Mouse (Mus musculus) lung, postnatal 10 days (tissue): ENCODE measurements around the gene Slc9a3r2.

Experiments
- DNase-seq: peaks from one replicate; pipeline ENCODE4 v3.0.0; 2021

Slc9a3r2 gene

DNA sequence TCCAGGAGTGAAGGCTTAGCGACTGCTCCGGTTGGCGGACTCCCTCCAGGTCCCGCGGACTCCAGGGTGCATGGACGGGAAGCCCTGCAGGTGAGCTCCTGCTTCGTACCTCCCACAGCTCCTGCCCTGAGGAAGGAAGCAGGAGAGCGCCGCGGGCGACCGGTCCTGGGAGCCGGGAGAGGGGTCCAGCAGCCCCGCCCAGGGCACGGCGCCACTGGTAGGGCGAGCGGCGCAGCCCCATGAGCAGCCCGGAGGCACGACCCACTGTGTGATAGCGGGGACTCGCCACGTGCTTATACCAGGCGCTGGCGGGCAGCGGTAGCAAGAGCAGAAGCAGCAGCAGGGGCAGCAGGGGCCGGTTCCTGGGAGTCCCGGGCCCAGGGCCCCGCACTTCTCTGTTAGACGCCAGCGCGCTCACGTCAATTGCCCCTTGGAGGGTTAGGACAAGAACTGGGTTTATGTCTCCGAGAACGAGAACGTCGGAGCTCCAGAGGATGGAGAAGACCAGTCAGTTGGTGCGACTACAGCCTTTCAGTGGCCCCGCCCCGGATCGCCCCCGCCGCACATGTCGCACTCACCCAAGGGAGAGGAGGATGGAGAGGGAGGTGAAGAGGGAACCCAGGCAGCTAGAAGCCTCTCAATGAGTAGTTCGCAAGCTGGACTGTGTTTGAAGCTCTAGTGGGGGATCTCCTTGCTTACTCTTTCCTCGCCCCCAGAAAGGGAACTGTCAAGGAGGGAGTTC is 8.1 kb upstream of the Slc9a3r2 start, which contains the start of gene Npw:
TSS of gene Npw (minus strand) at position 441 of the 742 bp plus-strand sequence.
- DNase-seq, result peak; percentile 43

DNA sequence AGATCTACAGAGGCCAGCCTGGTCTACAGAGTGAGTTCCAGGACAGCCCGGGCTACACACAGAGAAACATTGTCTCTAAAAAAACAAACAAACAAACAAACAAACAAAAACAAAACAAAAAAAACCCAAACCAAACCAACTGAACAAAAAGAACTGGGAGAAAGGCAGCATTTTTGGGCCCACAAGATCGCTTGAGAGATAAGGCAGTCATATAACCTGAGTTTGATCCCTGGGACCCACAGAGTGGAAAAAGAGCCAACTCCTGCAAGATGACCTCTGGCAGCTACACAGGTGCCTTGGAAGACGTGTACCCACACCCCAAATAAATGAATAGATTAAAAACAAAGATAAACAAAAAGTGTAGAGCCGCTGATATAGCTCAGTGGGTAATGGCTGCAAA is 4.8 kb upstream of the Slc9a3r2 start:
- DNase-seq, result no peak

DNA sequence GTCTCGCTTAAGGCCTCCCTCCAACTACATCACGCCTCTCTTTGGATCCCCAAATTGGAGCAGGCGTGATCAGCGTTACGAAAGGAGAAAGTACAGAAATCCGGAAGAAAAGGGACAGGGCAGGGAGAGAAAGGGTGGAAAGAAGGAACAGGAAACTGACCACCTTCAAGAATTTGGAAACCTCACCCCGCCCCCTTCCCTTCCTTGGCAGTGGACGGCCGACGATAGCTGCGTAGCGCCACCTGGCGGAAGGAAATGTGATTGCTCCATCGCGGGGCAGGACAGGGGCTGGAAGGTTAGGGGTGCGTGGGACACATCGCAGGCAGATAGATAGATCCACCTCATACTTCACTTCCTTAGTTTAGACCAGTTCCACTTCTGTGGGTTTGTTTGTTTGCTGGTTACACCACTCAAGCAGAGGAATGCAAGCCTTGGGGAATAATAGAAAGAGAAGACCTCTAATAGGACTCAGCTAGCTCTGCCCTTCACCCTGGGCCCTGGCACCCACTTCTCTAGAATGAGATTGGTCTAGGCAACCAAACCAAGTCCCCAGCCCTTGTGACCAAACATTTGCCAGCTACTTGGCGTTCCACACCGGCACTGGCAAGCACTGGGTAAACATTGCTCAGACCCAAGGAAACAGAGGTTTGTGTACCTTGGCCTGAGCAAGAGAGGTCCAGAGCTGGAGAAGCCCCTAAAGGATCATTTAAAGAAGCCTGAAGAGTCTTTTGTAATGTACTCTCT is 4.0 kb upstream of the Slc9a3r2 start:
- DNase-seq, result peak; percentile 93

DNA sequence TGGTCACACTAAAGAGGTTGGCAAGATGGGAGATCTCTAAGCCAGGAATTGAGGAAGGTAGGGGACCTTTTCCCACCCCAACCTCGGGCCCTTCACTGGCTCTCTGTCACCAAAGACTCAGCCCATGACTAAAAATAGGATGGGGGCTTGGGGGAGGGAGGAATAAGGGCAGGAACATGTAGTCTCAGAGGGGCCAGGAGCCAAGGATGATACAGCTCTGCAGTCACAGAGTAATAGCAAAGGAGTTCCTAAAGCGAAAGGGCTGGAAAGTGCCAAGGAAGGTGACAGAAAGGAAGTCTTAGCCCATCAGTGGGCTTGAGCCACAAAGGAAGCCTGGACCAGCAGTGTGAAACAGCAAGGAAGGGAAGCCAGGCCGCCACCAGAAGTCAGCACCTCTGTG is 1.7 kb upstream of the Slc9a3r2 start:
- no peak for DNase-seq

DNA sequence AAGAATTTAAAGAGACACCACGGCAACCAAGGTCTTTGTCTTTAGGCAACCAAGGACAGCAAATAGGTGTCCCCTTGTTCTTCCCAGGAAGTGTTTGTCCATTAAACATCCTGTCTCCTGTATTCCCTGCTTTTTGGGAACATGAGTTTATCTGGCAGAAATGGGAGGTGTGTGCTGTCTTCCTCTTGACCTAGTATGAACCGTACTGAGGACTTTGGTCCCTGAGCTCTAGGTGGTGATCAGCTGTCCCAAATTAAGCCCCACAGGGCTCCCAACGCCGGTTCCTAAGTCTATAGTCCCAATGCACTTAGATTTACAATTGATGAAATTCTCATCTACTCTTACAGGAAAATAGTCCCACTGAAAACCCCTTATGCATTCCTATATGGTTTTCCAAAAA is 639 bp upstream of the Slc9a3r2 start:
- no peak for DNase-seq

DNA sequence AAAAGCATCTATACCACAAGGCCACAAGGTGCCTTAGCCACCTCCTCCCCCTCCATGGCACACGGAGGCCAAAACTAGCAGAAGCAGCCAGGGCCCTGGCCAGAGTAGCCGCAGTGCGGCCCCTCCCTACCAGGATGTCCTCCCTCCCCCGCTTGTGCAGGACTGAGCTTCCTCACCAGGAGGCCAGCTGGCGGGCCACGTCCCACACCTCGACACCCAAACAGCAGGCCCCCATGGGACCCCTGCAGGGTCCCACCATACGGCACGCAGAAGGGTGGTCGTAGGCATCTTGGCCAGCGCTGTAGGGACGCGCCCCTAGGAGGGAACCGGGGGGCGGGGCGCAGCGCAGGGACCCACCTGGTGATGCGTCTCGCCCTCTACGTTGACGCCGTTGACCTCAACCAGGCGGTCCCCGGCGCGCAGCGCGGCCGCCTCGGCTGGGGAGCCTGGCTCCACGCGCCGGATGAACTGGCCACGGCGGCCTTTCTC is 502 bp downstream of the Slc9a3r2 start:
- peak; percentile 83 for DNase-seq

DNA sequence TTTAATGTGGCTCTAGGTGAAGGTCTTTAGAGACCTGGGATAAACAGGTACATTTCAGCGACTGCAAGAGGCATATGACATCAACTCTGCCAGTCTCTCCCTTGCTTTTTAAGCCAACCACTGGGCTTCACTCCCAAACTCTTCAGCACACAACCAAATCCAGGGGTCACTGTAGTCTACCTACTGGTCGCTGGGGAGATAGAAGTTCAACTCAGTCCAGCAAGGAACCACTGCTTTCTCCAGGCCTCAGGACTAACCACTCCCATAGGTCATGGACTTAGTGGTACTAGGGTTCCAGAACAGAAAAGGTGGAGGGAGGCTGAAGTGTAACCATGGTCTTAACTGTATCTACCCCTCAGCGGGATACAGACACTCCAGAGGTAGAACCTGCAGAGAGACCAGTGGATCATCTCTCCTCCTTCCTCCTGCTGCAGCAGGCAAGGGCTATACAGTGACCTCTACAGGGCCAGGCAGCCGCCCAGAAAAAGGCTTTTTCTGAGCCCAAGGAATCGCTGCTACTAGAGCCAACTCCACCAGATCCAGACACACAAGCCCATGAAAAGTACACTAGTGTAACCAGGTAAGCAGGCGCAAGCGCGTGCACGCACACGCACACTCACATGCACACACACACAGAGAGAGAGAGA is 1.3 kb downstream of the Slc9a3r2 start:
- DNase-seq, result no peak

DNA sequence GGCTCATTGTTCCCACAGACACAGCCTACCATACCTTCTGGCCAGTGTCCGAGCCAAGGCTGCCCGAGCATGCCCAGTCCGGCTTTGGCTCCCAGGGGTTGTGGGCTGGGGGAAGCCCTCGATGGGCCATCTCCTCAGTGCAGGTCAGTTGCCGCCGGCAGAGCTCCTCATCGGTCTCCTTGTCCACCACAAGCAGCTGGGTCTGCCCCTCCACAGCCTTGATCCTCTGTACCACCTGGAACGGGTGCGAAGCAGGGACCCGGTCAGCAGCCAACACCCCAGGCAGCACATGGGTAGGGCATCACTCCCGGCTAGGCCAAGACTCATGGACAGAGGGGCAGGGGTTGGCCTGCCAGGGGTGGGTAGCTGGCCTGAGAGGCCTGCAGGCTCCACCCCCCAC is 2.6 kb downstream of the Slc9a3r2 start:
- peak; percentile 46 for DNase-seq

DNA sequence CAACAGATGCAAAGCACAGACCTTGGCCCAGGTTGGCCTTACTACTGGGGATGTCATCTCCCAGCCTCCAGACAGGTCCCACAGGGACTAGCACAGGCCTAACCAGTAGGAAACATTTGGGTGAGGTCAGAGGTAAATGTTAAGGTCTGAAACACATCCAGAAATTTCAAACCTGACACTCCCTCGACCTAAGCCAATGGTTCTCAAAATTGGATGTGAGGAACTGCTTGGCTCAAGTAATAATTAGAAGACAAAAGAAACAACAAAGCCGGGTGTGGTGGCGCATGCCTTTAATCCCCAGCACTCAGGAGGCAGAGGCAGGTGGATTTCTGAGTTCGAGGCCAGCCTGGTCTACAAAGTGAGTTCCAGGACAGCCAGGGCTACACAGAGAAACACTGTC is 3.7 kb downstream of the Slc9a3r2 start:
- no peak for DNase-seq

DNA sequence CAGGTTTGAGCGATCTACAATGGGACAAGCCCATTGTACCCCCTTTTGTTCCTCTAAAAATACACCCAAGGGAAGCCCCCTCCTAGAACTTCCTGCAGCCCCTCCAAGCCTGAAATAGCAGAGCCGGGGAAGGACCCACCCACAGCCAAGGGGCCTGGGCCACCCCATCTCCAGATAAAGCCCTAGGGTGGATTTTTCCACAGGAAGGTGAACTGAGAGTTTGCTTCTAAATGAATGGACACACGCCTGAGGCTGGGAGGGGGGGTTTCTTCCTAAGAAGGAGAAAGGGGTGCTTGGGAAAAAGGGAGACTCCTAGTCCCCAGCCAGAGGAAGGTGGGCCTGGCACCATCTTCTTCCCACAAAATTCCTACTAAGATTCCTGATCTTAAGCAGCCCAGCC is 4.2 kb downstream of the Slc9a3r2 start:
- no peak for DNase-seq

DNA sequence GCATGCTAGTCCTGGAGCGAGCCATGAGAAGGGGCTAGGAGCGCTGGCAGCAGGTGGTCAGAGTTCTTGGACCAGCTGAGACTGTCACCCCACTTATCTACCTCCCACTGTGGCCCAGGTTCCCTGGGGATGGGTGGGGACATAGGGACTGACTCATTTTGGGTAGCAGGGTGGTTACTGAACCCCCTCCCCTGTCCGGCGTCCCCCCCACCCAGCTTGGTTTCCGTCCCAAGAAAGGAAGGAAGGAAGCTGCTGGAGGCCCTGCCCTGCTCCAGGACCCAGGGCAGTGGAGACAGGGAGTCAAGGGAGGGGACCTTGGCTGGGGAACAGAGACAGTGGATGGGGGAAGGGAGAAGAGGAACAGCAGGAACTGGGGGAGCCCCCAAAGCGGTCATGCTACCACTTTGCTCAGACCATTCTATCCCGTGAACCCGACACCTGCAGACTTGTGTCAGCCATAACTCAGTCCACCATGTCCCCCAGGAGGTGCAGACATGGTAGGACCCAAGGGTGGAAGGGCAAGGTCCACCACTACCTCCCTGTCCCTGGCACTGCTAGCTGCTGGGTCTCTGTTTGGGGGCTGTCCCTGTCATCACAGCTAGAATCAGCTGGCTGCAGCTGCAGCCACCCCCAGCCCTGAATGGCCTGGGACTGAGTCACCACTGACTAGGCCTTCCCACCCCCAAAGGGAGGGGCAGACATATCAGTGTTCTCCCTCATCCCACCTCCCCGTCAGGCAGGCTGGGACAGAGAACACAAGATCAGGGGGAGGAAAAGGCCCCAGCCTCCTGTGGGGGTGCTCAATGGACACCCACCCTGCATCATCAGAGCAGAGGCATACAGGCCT is 5.0 kb downstream of the Slc9a3r2 start:
- peak; percentile 83 for DNase-seq

DNA sequence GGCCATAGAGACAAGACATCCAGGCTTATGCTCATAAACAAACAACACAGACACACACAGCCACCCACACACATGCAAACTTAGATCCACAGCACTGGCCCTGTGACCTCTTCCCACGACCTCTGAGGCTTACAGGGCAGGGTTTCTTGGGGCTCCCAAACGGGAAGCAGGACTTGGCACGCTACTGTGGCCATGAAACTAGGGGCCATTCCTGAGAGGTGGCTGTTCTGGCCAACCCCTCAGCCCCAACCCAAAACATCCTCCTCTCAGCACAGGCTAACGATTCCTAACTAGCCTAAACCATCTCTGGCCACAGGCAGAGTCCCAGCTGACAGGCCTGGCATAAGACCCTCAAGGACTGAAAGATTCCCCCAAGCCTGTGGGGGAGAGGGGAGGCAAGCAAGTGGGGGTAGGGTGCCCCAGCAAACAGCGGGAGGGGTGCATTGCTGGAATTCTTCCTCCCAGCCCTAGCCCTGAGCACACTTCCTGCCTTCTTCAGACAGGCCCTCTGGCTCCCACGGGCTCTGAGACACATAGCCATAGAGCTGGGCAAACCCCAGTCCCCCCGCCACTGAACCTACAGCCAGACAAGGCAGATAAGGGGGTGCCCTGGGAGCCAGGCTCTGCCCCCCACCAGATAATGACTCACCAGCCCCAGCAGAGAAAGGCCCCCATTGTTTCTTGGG is 6.0 kb downstream of the Slc9a3r2 start:
- peak; percentile 79 for DNase-seq

DNA sequence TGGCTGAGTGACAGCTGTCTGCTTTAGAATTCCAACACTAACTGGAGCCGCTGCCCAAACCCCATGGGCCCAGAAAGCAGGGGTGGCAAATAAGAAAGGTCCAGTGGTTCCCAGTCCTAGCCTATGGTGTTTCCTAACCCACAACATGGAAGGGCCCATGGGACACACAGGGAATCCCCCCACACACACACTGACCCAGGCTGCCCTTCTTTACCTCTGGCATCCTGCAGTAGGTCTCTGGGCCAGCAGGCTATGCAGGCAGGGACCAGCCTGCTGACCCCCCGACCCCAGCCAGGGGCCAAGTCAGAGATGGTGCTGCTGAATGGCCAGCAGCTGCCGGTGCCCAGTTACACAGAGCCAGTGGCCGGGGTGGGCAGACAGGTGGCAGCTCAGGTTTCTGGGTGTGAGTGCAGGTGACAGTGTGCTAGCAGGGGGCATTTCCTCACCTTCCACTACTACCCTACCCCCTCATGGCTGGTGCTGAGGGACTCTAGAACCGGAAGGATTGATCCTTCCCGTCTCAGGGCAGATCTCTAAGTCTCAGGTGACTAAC is 7.3 kb downstream of the Slc9a3r2 start:
- DNase-seq, result no peak

DNA sequence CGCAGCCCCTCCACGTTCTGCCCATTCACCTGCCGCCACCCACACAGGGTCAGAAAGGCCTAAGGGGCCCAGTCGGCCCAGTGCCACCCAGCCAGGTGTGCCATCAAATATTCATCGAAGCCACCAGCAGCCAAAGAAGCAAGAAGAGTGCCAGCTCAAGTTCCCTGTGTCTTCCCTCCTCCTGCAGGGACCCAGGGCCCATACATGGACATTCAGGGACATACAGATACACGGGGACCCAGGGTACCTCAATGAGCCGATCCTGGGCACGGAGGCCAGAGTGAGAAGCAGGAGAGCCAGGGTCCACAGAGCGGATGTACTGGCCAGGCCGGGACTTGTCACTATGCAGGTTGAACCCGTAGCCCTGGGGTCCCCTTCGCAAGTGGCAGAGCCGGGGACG is 8.2 kb downstream of the Slc9a3r2 start:
- DNase-seq, result no peak

DNA sequence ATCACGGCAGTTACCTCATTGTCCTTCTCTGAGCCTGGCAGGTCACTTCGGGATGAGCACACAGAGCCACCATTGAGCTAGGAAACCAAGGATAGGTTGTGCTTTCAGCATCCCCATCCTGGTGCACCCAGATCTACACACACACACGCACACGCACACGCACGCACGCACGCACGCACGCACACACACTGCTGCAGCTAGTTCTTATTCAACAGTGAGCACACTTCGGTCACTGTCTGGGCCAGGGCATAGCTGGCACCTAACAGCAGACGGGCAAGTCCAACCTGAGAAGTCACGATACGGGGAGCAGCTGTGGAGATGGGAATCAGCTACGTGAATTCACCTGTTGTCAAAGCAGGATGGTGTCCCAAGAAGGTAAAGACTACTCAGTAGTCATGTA is 9.5 kb downstream of the Slc9a3r2 start:
- DNase-seq, result no peak

DNA sequence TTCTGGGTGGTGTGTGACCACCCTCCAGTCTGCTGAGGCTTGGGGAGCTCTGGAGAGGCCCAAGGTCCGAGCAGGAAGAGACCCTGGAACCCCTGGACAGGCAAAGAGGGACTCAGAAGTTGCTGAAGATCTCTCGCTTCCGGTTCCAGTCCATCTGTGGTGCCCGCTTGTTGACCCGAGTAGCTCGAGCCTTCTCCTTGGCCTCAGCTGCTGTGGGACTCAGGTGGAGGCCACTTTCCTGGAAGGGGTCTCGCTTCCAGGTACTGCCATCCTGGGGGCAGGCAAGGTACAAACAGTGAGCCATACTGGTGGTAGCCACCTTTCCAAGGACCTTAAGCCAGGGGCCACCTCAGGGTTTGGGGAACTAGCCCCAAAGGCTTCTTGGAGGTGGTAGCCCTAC is 10.0 kb downstream of the Slc9a3r2 start:
- DNase-seq, result no peak

DNA sequence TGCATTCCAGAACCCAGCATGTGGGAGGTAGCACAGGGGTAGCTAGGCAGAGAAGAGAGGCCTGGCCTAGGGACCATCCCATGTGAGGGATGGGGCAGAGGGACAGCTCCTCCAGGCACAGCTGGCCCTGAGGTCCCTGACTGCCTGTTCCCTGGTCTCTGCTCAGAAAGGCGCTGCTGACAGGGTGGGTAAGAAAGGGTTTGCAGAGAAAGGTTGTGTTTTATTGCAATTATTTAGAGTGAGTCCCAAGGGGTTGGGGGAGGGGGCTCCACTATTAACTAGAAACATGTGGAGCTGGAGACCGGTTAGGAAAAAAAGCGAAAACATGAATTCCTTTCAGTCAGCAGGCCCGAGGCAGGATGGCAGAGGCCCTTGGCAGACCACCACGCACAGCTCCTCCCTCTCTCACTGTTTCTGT is 10.5 kb downstream of the Slc9a3r2 start:
- peak; percentile 58 for DNase-seq

DNA sequence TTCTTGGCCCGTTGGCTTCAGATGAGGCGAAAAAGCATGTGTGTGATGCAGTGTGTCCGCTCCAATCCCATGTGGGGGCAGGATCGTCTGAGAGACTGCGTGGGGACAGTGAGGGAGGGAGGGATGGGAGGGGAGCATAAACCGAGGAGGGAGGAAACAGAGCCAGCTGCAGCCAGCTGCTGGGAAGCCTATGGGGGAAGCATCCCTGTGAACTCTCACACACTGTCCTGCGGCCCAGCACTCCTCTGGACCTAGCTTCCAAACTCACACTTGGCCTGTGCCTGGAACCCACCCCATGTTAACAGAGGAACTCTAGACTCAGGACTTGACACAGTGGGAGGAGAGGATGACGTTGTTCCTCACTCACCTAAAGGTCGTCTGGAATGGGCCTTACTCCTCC is 11.3 kb downstream of the Slc9a3r2 start:
- peak; percentile 87 for DNase-seq

DNA sequence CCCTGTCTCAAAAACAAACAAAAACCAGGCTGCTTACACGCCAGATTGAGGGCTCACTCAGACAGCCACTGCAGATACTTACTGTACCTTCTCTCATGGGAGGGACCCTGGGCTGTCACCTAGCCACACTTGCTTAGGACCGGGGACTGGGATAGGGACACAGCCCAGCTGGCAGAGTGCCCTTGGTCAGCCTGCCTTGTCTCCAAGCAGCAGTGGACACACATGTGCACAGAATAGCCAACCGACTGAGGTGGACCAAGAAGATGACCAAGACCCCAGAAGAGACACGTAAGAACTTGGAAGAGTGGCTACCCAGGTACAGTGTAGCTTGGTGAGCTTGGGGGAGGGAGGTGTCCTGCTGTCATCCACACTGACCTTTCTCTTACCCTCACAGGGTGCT is 11.9 kb downstream of the Slc9a3r2 start:
- DNase-seq, result peak; percentile 49

DNA sequence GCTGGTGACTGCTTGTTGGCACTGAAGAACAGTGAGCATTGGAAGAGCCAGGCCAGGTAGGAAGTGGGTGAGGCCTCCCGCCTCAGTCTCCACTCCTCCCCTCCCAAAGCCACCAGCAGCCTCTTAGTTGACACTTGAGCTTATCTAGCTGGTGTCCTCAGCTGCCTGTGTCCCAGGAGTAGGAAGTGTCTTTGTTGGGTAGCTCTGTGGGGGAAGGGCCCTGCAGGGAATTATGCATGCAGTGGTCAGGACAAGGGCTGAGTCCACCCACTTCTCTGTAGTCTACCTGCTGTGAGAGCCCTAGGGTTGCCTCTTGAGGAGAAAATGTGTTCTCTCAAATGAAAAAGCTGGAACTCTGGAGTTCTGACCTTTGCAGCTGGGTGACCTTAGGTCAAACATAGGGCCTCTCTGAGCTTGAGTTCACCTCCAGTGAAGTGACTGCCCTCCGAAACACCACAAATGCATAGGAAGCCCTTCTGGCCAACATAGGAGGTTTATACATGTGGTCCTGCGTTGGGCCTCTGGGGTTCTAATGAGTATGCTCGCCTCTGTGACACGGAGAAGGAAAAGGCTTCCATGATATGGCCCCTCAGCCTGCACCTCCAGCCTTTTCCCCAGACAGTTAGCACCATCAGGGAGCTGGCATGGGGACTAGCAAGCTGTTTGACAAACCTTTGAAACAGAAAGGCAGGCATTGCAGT is 13.2 kb downstream of the Slc9a3r2 start:
- peak; percentile 71 for DNase-seq

DNA sequence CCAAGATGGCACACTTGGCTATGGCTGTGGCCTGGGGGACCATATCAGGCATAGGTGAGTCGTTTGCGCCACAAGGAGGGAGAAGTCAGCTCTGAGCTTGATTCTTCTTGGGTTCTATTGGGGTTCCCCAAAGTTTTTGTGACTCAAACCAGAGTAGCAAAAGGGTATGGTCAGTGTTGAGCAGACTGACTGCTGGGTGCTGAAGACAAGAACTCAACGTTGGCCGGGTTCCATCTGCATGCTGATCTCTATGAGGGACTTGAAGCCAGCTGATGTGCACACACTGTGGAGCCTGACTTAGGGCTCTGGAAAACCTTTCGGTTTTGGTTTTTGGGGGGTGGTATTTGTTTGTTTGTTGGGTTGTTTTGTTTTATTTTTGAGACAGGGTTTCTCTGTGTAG is 14.4 kb downstream of the Slc9a3r2 start:
- peak; percentile 47 for DNase-seq
